In the genomic region with DNA sequence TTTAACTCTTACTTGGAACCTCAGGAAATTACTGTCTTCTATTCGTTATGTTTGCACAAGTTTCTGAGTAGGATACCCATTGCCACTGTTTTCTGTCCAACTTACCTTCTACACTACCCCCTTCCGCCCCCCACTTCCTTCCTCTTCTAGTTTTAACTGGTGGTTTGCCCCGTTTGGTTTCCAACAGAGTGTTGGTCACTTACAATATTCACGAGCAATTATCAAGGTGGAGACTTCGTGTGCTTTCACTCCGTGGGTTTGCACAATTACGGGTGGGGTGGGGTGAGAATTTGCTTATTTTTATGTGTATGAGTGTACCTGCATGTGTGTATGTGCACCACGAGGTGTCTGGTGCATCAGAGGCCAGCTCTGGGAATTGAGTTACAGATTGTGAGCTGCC, we compare ENCODE assay signal across 8 mouse cellular contexts. TPM values are rescaled to one million over a fixed set of nuclear protein-coding genes. Genes with fewer than 3 reads are reported as not detected.
A peak's percentile ranks its signal among the peaks of the same experiment; 100 is the strongest.
DNase-seq lines count a peak whose midpoint lies in the region; ATAC-seq and TF ChIP-seq lines count a peak whose summit lies in the region.

No protein-coding gene starts in this region.

- peaks cover 83% of the 10 kb centered on the region for H3K4me1 ChIP-seq in heart, embryonic 13.5 days
- peaks cover 10% of the 10 kb centered on the region for H3K4me1 ChIP-seq in embryonic facial prominence, embryonic 15.5 days
- H3K4me1 ChIP-seq in limb, embryonic 14.5 days (ENCODE audit: control insufficient read depth, insufficient read depth, low read length): peaks cover 9% of the 10 kb centered on the region
- 0 out of 2 replicates have a peak, but pooled peaks cover 3% of the 10 kb centered on the region for H3K4me1 ChIP-seq in stomach, embryonic 14.5 days (ENCODE audit: control insufficient read depth, insufficient read depth, low read length)

- no peak for TF ChIP-seq POLR2A in limb, embryonic 14.5 days (IDR thresholded peaks at IDR 0.05; ENCODE audit: borderline replicate concordance, extremely low read depth, insufficient read depth, insufficient read length)

- no peaks in the 10 kb centered on the region for H3K9me3 ChIP-seq in heart, embryonic 13.5 days
- H3K9me3 ChIP-seq in embryonic facial prominence, embryonic 15.5 days (replicated peaks): no peaks in the 10 kb centered on the region
- H3K9me3 ChIP-seq in limb, embryonic 14.5 days (ENCODE audit: control insufficient read depth, low read length): no peaks in the 10 kb centered on the region
- no peaks in the 10 kb centered on the region for H3K9me3 ChIP-seq in stomach, embryonic 14.5 days (ENCODE audit: control insufficient read depth, low read depth, low read length)

- peak overlapping the region; percentile 91 for H3K4me3 ChIP-seq in heart, embryonic 13.5 days
- H3K4me3 ChIP-seq in embryonic facial prominence, embryonic 15.5 days (replicated peaks): peak overlapping the region; percentile 91
- peak overlapping the region; percentile 96 for H3K4me3 ChIP-seq in limb, embryonic 14.5 days (replicated peaks; ENCODE audit: low read length)
- peak overlapping the region; percentile 96 for H3K4me3 ChIP-seq in stomach, embryonic 14.5 days (ENCODE audit: low read depth, low read length)

- peak overlapping the region; percentile 95 for H3K9ac ChIP-seq in heart, embryonic 13.5 days
- H3K9ac ChIP-seq in embryonic facial prominence, embryonic 15.5 days: peak overlapping the region; percentile 97
- peak overlapping the region; percentile 95 for H3K9ac ChIP-seq in limb, embryonic 14.5 days (ENCODE audit: low read depth, low read length, severe bottlenecking)
- H3K9ac ChIP-seq in stomach, embryonic 14.5 days (replicated peaks; ENCODE audit: low read depth, low read length): peak overlapping the region; percentile 95

- H3K4me2 ChIP-seq in heart, embryonic 13.5 days: peak overlapping the region; percentile 77
- H3K4me2 ChIP-seq in embryonic facial prominence, embryonic 15.5 days (replicated peaks): peak overlapping the region; percentile 63
- H3K4me2 ChIP-seq in limb, embryonic 14.5 days (replicated peaks; ENCODE audit: low read depth, low read length, severe bottlenecking): peak overlapping the region; percentile 77
- peak overlapping the region; percentile 83 for H3K4me2 ChIP-seq in stomach, embryonic 14.5 days (replicated peaks; ENCODE audit: low read depth, low read length)

- H3K27ac ChIP-seq in heart, embryonic 13.5 days (replicated peaks): peak overlapping the region; percentile 85
- peak overlapping the region; percentile 94 for H3K27ac ChIP-seq in embryonic facial prominence, embryonic 15.5 days (replicated peaks)
- H3K27ac ChIP-seq in limb, embryonic 14.5 days (replicated peaks; ENCODE audit: low read depth, low read length): peak overlapping the region; percentile 90; the same call in 1 of the 2 replicates
- H3K27ac ChIP-seq in stomach, embryonic 14.5 days (ENCODE audit: low read length): peak overlapping the region; percentile 92; the same call in 1 of the 2 replicates

- intact Hi-C loops in heart, postnatal 10 days (cut with DNase I): no loop called here

- ATAC-seq in heart, embryonic 13.5 days (ENCODE audit: extremely low read depth, insufficient number of reproducible peaks, low FRiP score, low TSS enrichment): no peak
- no peak for ATAC-seq in embryonic facial prominence, embryonic 15.5 days (ENCODE audit: insufficient number of reproducible peaks, low FRiP score, low TSS enrichment, low read depth)
- no peak for ATAC-seq in limb, embryonic 14.5 days (ENCODE audit: low FRiP score, low read depth)
- ATAC-seq in stomach, embryonic 14.5 days (ENCODE audit: insufficient number of reproducible peaks, insufficient read depth, low FRiP score, low read depth): no peak

- peaks cover 28% of the 10 kb centered on the region for H3K36me3 ChIP-seq in heart, embryonic 13.5 days
- peaks cover 23% of the 10 kb centered on the region for H3K36me3 ChIP-seq in embryonic facial prominence, embryonic 15.5 days
- H3K36me3 ChIP-seq in limb, embryonic 14.5 days (ENCODE audit: control insufficient read depth, insufficient read depth, low read length): peaks cover 22% of the 10 kb centered on the region
- peaks cover 21% of the 10 kb centered on the region for H3K36me3 ChIP-seq in stomach, embryonic 14.5 days (ENCODE audit: control insufficient read depth, insufficient read depth, low read length)

- 13% methylated on average over 8 of the region's 8 CpGs for WGBS in heart, embryonic 13.5 days
- WGBS in embryonic facial prominence, embryonic 15.5 days: 12% methylated on average over 8 of the region's 8 CpGs
- WGBS in limb, embryonic 14.5 days: 14% methylated on average over 8 of the region's 8 CpGs
- 14% methylated on average over 8 of the region's 8 CpGs for WGBS in stomach, embryonic 14.5 days

- DNase-seq in heart, postnatal 10 days: no peak
- DNase-seq in CD4-positive, CD25-positive, alpha-beta regulatory T cell, adult 2 months (ENCODE audit: low read depth, low spot score): peak; percentile 26
- DNase-seq in limb, embryonic 14.5 days (ENCODE audit: low spot score): no peak
- no peak for DNase-seq in cerebellum, adult 18-20 months
- DNase-seq in testis, postnatal 10 days (ENCODE audit: low spot score): no peak

- no peaks in the 10 kb centered on the region for H3K27me3 ChIP-seq in heart, embryonic 13.5 days (replicated peaks)
- H3K27me3 ChIP-seq in embryonic facial prominence, embryonic 15.5 days: no peaks in the 10 kb centered on the region
- H3K27me3 ChIP-seq in limb, embryonic 14.5 days (ENCODE audit: control insufficient read depth, insufficient read depth, low read length): no peaks in the 10 kb centered on the region
- H3K27me3 ChIP-seq in stomach, embryonic 14.5 days (ENCODE audit: control insufficient read depth, insufficient read depth, low read length): no peaks in the 10 kb centered on the region

RNA-seq across cellular contexts. Expression of gene 2810004N23Rik, which starts 0.8 kb away (rescaled TPM):
- polyA plus RNA-seq in heart, embryonic 13.5 days (2015; fragmentation: Nextera tagmentation; extraction: Ambion mirVana): 47.8 and 52.9 TPM in 2 replicates
- 10 to 100 TPM; 40.6 to 43.8 TPM for total RNA-seq in heart, postnatal 10 days (2021)
- 41.8 and 42.4 TPM in 2 replicates for polyA plus RNA-seq in embryonic facial prominence, embryonic 15.5 days (2015; fragmentation: Nextera tagmentation; extraction: Ambion mirVana)
- 28.7 and 30.6 TPM in 2 replicates for polyA plus RNA-seq in limb, embryonic 14.5 days (2012; rRNA removed)
- polyA plus RNA-seq in limb, embryonic 14.5 days (2014; fragmentation: Nextera tagmentation; extraction: Ambion mirVana): 35.2 and 35.4 TPM in 2 replicates
- polyA plus RNA-seq in stomach, embryonic 14.5 days (2014; fragmentation: Nextera tagmentation; extraction: Ambion mirVana): 43.7 and 44.0 TPM in 2 replicates

RNA-seq across cellular contexts. Expression of gene Gnpat, which starts 0.9 kb away (rescaled TPM):
- 94.8 and 101 TPM in 2 replicates for polyA plus RNA-seq in heart, embryonic 13.5 days (2015; fragmentation: Nextera tagmentation; extraction: Ambion mirVana)
- total RNA-seq in heart, postnatal 10 days (2021): 100 to 1,000 TPM; 128 to 129 TPM
- 85.8 and 87.1 TPM in 2 replicates for polyA plus RNA-seq in embryonic facial prominence, embryonic 15.5 days (2015; fragmentation: Nextera tagmentation; extraction: Ambion mirVana)
- 87.2 and 94.8 TPM in 2 replicates for polyA plus RNA-seq in limb, embryonic 14.5 days (2012; rRNA removed)
- 95.1 and 99.8 TPM in 2 replicates for polyA plus RNA-seq in limb, embryonic 14.5 days (2014; fragmentation: Nextera tagmentation; extraction: Ambion mirVana)
- 92.8 and 98.0 TPM in 2 replicates for polyA plus RNA-seq in stomach, embryonic 14.5 days (2014; fragmentation: Nextera tagmentation; extraction: Ambion mirVana)

RNA-seq across cellular contexts. Expression of gene Exoc8, which starts 33.8 kb away (rescaled TPM):
- 5.9 and 6.2 TPM in 2 replicates for polyA plus RNA-seq in heart, embryonic 13.5 days (2015; fragmentation: Nextera tagmentation; extraction: Ambion mirVana)
- 10 to 100 TPM; 19.5 to 20.5 TPM for total RNA-seq in heart, postnatal 10 days (2021)
- 8.9 and 9.5 TPM in 2 replicates for polyA plus RNA-seq in embryonic facial prominence, embryonic 15.5 days (2015; fragmentation: Nextera tagmentation; extraction: Ambion mirVana)
- polyA plus RNA-seq in limb, embryonic 14.5 days (2012; rRNA removed): 6.4 TPM in 2 replicates
- 5.7 and 6.8 TPM in 2 replicates for polyA plus RNA-seq in limb, embryonic 14.5 days (2014; fragmentation: Nextera tagmentation; extraction: Ambion mirVana)
- 7.8 and 8.9 TPM in 2 replicates for polyA plus RNA-seq in stomach, embryonic 14.5 days (2014; fragmentation: Nextera tagmentation; extraction: Ambion mirVana)

RNA-seq across cellular contexts. Expression of gene Sprtn, which starts 34.0 kb away (rescaled TPM):
- polyA plus RNA-seq in heart, embryonic 13.5 days (2015; fragmentation: Nextera tagmentation; extraction: Ambion mirVana): 6.8 and 7.1 TPM in 2 replicates
- total RNA-seq in heart, postnatal 10 days (2021): 10 to 100 TPM; 16.0 to 18.9 TPM
- 12.4 and 12.6 TPM in 2 replicates for polyA plus RNA-seq in embryonic facial prominence, embryonic 15.5 days (2015; fragmentation: Nextera tagmentation; extraction: Ambion mirVana)
- polyA plus RNA-seq in limb, embryonic 14.5 days (2012; rRNA removed): 16.0 and 16.5 TPM in 2 replicates
- 9.9 and 11.3 TPM in 2 replicates for polyA plus RNA-seq in limb, embryonic 14.5 days (2014; fragmentation: Nextera tagmentation; extraction: Ambion mirVana)
- 6.9 and 9.1 TPM in 2 replicates for polyA plus RNA-seq in stomach, embryonic 14.5 days (2014; fragmentation: Nextera tagmentation; extraction: Ambion mirVana)
